Mouse (Mus musculus) liver, embryonic 11.5 days (tissue): Measurements from ENCODE around the gene 4930524B15Rik. TPM values are rescaled to one million over a fixed set of nuclear protein-coding genes. Genes with fewer than 3 reads are reported as not detected.
"Not testable (repeated sequence)": the region's sequence is repeated elsewhere in the genome, so short reads cannot be mapped to it uniquely, and the experiment has no call there.

ENCODE experiments used
- ATAC-seq: fragments of 200-750 bp; cut with Nextera tagmentation; replicated peaks from 2 replicates; pipeline ENCODE4 v1.8.0; 2017; ENCODE audit warnings: moderate number of reproducible peaks, mild to moderate bottlenecking, moderate TSS enrichment, moderate library complexity; ENCODE audit not compliant: low FRiP score
- DNase-seq: peaks from one replicate; pipeline ENCODE4 v3.0.0-alpha.2; 2017; ENCODE audit warnings: low spot score
- H3K27ac ChIP-seq: fragments of 300-500 bp; sonication (generic); 2 replicates; pipeline ENCODE4 v1.5.1; 2014; ENCODE audit warnings: mild to moderate bottlenecking, low read depth, low read length, control low read depth
- H3K27me3 ChIP-seq: fragments of 300-500 bp; sonication (generic); replicated peaks from 2 replicates; pipeline ENCODE4 v1.6.1; 2014; ENCODE audit warnings: low read length, mixed read lengths; ENCODE audit not compliant: control insufficient read depth, insufficient read depth
- H3K36me3 ChIP-seq: fragments of 300-500 bp; sonication (generic); 2 replicates; pipeline ENCODE4 v1.6.1; 2014; ENCODE audit warnings: mild to moderate bottlenecking, low read length, moderate library complexity, mixed read lengths; ENCODE audit not compliant: control insufficient read depth, insufficient read depth
- H3K4me1 ChIP-seq: fragments of 300-500 bp; sonication (generic); replicated peaks from 2 replicates; pipeline ENCODE4 v1.6.1; 2014; ENCODE audit warnings: low read length, mixed read lengths; ENCODE audit not compliant: control insufficient read depth, insufficient read depth
- H3K4me2 ChIP-seq: fragments of 300-500 bp; sonication (generic); 2 replicates; pipeline ENCODE4 v1.6.1; 2014; ENCODE audit warnings: mild to moderate bottlenecking, control low read depth, moderate library complexity
- H3K4me3 ChIP-seq: fragments of 300-500 bp; sonication (generic); 2 replicates; pipeline ENCODE4 v1.5.1; 2014; ENCODE audit warnings: low read depth, low read length, control low read depth
- H3K9ac ChIP-seq: fragments of 300-500 bp; sonication (generic); 2 replicates; pipeline ENCODE4 v1.6.1; 2014; ENCODE audit warnings: low read depth, low read length, control low read depth
- H3K9me3 ChIP-seq: fragments of 300-500 bp; sonication (generic); 2 replicates; pipeline ENCODE4 v1.6.1; 2016; ENCODE audit warnings: low read length, inconsistent platforms, mixed read lengths; ENCODE audit not compliant: control insufficient read depth
- WGBS: fragments of 180-500 bp; shearing (Covaris S2); extraction: QIAGEN DNeasy Blood & Tissue Kit; methylation state at CpG from one replicate; pipeline ENCODE4 v1.1.7; 2014; 5-methylcytosine and 5-hydroxymethylcytosine counted together
- polyA plus RNA-seq: library from polyadenylated mRNA; unstranded; fragments of >200 nt; fragmentation: Nextera tagmentation; extraction: Ambion mirVana; gene quantifications from 2 replicates; pipeline ENCODE4 v1.2.1, GENCODE M21; 2014

4930524B15Rik gene
- polyA plus RNA-seq, 1 experiment from 2014 or later, result not detected

GRCm38 (mm10) chr11:32001181-32001910 is 36.0 kb downstream of the 4930524B15Rik start:
- WGBS, result 11% methylated on average over 11 of the region's 11 CpGs

DNA sequence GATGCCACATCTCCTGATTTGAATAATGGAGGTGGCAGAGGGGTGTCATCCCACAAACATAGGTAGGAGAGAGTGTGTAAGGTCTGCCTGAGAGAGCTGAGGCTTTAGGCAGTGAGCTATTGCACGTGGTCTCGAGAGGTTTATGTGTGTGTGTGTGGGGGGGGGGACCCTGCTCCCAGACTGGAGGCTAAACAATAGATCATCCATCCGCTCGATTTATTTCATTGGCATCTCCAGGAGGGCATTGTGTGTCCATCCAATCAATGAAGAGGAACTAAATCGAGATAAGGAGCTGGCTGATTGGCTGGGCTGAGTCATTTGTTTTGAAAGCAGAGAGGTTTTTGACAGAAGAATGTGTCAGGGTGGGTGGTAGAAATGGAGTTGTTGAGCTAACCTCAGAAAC is 37.3 kb downstream of the 4930524B15Rik start:
- no peak overlapping the region for H3K4me3 ChIP-seq
- H3K27me3 ChIP-seq, result peaks cover 7% of the 10 kb centered on the region; the same call in 1 of the 2 replicates
- no peaks in the 10 kb centered on the region for H3K36me3 ChIP-seq
- no peak overlapping the region for H3K4me2 ChIP-seq
- H3K4me1 ChIP-seq, result no peaks in the 10 kb centered on the region; the same call in 1 of the 2 replicates
- WGBS, result 14% methylated on average over 5 of the region's 5 CpGs
- H3K9ac ChIP-seq, result no peak overlapping the region
- H3K9me3 ChIP-seq, result no peaks in the 10 kb centered on the region; the same call in 1 of the 2 replicates
- ATAC-seq, result no peak
- H3K27ac ChIP-seq, result no peak overlapping the region
- no peak for DNase-seq

More at GRCm38 (mm10) chr11:32001181-32001910, 36.0 kb downstream of the 4930524B15Rik start:
- no peak for ATAC-seq
- no peak overlapping the region for H3K9ac ChIP-seq
- no peak overlapping the region for H3K4me3 ChIP-seq
- no peak overlapping the region for H3K4me2 ChIP-seq
- H3K27me3 ChIP-seq, result peaks cover 7% of the 10 kb centered on the region; the same call in 1 of the 2 replicates
- no peaks in the 10 kb centered on the region for H3K36me3 ChIP-seq
- H3K9me3 ChIP-seq, result no peaks in the 10 kb centered on the region; the same call in 1 of the 2 replicates
- no peak overlapping the region for H3K27ac ChIP-seq
- peak; percentile 34 for DNase-seq
- H3K4me1 ChIP-seq, result no peaks in the 10 kb centered on the region; the same call in 1 of the 2 replicates

DNA sequence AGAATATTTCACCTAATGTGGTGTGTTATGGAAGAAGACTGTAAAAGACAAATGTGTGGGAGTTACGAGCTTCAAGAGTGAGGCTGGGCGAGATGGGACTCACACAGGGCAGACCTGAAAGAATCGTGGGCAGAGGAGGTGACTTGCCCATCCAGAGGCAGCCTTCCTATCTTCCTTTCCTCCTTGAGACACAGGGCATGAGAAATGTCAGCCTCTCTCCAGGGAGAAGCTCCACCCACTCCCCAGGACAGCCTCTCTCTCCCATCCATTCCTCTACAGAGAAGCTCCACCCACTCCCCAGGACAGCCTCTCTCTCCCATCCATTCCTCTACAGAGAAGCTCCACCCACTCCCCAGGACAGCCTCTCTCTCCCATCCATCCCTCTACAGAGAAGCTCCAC is 42.7 kb downstream of the 4930524B15Rik start:
- H3K36me3 ChIP-seq, result not testable (repeated sequence)
- 88% methylated on average over 3 of the region's 3 CpGs for WGBS

GRCm38 (mm10) chr11:32008852-32009251 is 43.5 kb downstream of the 4930524B15Rik start:
- no peak overlapping the region for H3K4me2 ChIP-seq
- no peak overlapping the region for H3K4me3 ChIP-seq
- no peaks in the 10 kb centered on the region for H3K36me3 ChIP-seq
- DNase-seq (no peak), ATAC-seq (no peak)
- H3K27ac ChIP-seq, result no peak overlapping the region
- WGBS, result 63% methylated on average over 3 of the region's 3 CpGs
- no peaks in the 10 kb centered on the region for H3K27me3 ChIP-seq
- no peak overlapping the region for H3K9ac ChIP-seq
- H3K9me3 ChIP-seq, result no peaks in the 10 kb centered on the region; the same call in 1 of the 2 replicates
- H3K4me1 ChIP-seq, result no peaks in the 10 kb centered on the region

More for the DNA sequence above, 42.7 kb downstream of the 4930524B15Rik start:
- not testable (repeated sequence) for H3K4me3 ChIP-seq, H3K9ac ChIP-seq, H3K4me2 ChIP-seq, H3K4me1 ChIP-seq, H3K27ac ChIP-seq, ATAC-seq, H3K27me3 ChIP-seq, H3K9me3 ChIP-seq, DNase-seq

DNA sequence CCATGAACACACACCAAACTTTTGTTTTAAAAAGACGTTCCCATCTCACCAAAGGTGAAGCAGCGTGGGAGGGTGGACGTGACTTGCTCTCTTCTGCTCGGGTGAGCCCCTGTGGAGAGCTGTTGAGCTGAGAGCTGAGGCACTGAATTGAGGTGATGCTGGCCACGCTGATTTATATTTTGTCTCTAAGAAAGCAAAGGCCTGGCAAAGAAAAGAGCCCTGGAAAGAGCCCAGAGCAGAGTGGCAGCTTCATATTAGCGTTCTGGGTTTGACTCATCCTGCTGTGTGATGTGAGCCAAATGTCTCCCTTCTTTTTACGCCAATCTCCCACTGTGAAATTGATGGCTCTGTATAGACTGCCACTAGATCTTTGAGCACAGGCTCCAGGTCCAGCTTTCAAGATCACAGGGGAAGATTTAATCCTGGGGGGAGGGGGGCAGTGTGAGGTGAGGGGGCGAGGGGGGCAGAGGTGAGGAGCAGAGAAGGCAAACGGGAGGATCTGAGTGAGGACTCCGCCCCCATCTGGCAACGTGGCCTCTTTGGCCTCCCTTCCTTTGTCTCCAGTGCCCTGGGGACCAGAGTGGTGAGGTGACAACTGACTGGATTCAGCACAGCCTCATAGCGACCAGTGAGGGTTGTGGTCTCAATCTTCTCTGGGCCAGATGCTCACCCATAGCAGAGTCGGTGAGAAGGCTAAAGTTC is 44.7 kb downstream of the 4930524B15Rik start:
- DNase-seq, result no peak
- Histone ChIP-seq H3K9me3 (no peaks in the 10 kb centered on the region; the same call in 1 of the 2 replicates), H3K27ac (no peak overlapping the region), H3K9ac (no peak overlapping the region), H3K36me3 (no peaks in the 10 kb centered on the region), H3K4me1 (no peaks in the 10 kb centered on the region), H3K4me3 (no peak overlapping the region), H3K27me3 (no peaks in the 10 kb centered on the region), H3K4me2 (no peak overlapping the region)
- no peak for ATAC-seq
- WGBS, result 46% methylated on average over 13 of the region's 13 CpGs

DNA sequence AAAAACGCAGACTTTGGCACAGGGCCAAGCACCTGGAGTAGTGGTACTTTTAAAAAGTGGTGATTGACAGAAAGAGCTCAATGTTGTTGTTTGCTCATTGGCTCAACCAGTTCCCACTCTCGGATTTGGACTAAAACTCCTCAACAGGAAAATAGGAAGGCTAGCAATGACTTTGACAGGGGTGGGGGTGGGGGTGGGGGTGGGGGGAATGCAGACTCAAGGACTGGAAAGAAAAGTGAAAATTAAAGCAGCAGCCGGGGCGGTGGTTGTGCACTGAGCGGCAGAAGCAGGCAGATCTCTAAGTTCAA is 45.2 kb downstream of the 4930524B15Rik start:
- Histone ChIP-seq H3K27me3 (no peaks in the 10 kb centered on the region), H3K4me2 (no peak overlapping the region), H3K9me3 (no peaks in the 10 kb centered on the region; the same call in 1 of the 2 replicates), H3K4me1 (no peaks in the 10 kb centered on the region), H3K27ac (no peak overlapping the region), H3K4me3 (no peak overlapping the region), H3K9ac (no peak overlapping the region), H3K36me3 (no peaks in the 10 kb centered on the region)
- WGBS, result 66% methylated on average over 5 of the region's 5 CpGs
- no peak for ATAC-seq
- no peak for DNase-seq

- no peaks in the 10 kb centered on the region for H3K27me3 ChIP-seq
- no peak overlapping the region for H3K4me2 ChIP-seq
- H3K4me1 ChIP-seq, result no peaks in the 10 kb centered on the region
- no peaks in the 10 kb centered on the region for H3K36me3 ChIP-seq
- H3K9me3 ChIP-seq, result no peaks in the 10 kb centered on the region
- H3K9ac ChIP-seq, result no peak overlapping the region
- H3K27ac ChIP-seq, result no peak overlapping the region
- DNase-seq (no peak), ATAC-seq (no peak)
- 40% methylated on average over 9 of the region's 9 CpGs for WGBS
- no peak overlapping the region for H3K4me3 ChIP-seq
These were observed 46.6 kb downstream of the 4930524B15Rik start for GRCm38 (mm10) chr11:32011867-32012603.

DNA sequence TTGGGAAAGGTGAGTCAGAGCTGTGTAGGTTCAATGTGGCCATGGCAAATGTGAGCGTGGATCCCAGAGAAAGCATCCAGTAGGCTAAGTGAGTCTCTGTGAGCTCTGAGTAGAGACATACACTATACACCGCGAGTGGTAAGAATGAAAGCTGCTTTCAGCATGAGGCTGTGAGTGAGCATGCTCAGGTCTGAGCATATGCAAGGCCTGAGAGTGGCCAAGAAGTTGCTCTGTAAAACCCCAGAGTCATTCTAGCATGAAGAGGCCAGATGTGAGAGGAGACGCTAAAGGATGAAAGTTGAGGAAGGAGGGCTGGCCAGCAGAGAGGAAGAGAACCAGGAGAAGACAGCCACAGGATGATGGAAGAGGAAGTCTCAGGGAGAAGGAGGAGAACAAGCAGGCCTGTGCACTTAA is 47.6 kb downstream of the 4930524B15Rik start:
- no peak overlapping the region for H3K27ac ChIP-seq
- H3K4me2 ChIP-seq, result no peak overlapping the region
- H3K36me3 ChIP-seq, result no peaks in the 10 kb centered on the region
- no peak overlapping the region for H3K4me3 ChIP-seq
- DNase-seq (no peak), ATAC-seq (no peak)
- H3K9ac ChIP-seq, result no peak overlapping the region
- no peaks in the 10 kb centered on the region for H3K9me3 ChIP-seq
- H3K27me3 ChIP-seq, result no peaks in the 10 kb centered on the region
- WGBS, result 71% methylated on average over 4 of the region's 4 CpGs
- no peaks in the 10 kb centered on the region for H3K4me1 ChIP-seq
